Mouse (Mus musculus): ENCODE data around the gene 6330403K07Rik.

Gene 6330403K07Rik

GRCm38 (mm10) chr11:71033163-71033761, at the start of gene 6330403K07Rik:
TSS of gene 6330403K07Rik (minus strand) at chr11:71033513.
- DNase-seq, result peak; percentile 23

DNA sequence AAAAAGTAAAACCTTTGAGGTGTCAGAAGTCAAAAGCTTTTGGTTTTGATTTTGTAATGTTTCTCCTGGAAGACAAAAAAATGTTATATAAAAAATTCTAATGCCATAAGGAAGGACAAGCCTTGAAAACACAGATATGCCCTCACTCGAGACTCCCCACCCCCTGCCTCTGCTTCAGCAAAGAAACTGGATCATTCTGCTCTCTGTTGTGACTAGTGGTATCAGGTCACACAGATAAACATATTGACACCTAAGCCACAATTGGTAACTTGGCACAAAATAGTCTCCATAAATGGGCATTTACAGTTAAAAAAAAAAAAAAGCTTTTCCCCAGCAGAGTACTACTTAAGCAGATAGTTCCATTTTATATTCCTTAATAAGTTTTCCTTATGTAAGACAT, 43.0 kb upstream of the 6330403K07Rik start:
- no peak for DNase-seq

GRCm38 (mm10) chr11:71052554-71052953, 19.2 kb upstream of the 6330403K07Rik start:
- no peak for DNase-seq

DNA sequence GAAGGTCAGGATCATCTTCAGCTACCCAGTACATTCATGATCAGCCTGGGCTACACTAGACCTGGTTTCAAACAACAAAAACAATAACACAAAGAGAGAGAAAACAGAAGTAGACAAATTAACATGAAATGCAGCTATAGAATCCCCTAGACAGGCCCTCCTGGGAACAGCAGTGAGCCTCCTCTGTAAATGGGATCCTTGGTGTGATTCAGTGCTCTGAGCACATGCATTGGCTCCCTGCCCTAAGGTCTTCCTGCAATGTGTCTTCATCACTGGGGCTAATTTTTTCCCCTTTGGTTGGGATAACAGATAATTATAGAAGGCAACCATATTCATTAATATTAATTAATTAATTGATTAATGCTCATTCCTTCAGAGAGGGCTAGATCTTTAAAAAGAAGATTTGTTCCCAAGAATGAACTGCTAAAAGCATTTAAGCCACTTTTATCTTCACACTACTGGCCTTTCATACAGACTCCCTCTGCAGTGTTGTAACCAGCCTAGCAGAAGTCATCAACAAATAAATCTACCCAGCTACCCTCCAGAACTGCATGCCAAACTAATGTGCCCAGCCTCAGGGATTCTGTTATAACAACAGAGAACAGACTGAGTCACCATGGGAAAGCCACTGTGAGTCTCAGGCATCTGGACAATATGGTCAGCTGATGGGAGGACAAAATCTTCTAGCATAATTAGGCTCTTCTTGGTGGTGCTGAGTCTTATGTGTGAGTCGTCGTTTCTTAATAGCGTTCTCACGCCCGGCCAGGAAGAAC, 6.4 kb upstream of the 6330403K07Rik start:
- DNase-seq, result no peak

- no peak for DNase-seq
These were observed 686 bp downstream of the 6330403K07Rik start for GRCm38 (mm10) chr11:71032491-71033162.

DNA sequence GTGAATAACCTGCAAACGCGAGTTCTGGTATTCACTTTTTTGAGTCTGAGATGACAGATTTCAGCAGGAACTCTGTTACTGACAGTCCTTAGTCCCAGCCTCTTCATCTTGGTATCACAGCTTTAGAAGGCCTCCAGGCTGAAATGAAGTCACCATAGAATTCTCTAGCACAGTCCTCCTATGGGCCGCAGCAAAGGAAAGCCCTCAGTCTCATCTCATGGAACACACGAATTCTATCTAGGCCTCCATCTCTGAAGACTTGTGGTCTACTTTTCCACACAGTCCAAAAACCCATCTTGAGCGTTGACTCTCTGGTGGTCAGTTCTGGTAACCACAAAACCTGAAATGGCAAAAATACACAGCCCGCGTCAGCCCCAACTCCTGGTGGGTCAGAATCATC, 1.2 kb downstream of the 6330403K07Rik start:
- no peak for DNase-seq

GRCm38 (mm10) chr11:71029403-71030118, 3.8 kb downstream of the 6330403K07Rik start:
- DNase-seq, result no peak

DNA sequence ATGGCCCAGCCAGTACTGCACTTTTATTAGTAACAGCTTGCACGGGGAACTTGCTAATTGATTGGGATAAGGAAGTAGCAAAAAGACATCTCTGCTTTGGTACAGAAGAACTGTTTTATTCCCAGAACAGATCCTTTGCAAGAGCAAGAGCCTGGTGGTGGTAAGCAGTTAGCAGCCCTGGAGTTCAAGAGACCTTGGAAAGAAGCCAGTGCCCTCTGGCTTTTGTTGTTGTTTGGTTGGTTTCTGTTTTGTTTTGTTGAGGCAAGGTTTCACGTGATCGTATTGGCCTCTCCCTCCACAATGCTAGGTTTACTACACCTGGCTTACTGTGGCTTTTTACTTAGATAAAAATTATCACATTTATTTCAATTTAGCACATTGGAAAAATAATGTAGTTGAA, 5.0 kb downstream of the 6330403K07Rik start:
- DNase-seq, result no peak

- DNase-seq, result peak; percentile 99
These were observed 13.9 kb downstream of the 6330403K07Rik start, which contains the start of the genes Mis12 and Derl2 for GRCm38 (mm10) chr11:71019201-71020068. TSS of gene Mis12 (plus strand) at chr11:71019611. TSS of gene Derl2 (minus strand) at chr11:71019841.

- DNase-seq, result peak; percentile 8
These were observed 14.7 kb downstream of the 6330403K07Rik start for GRCm38 (mm10) chr11:71018416-71019200.

- DNase-seq, result no peak
These were observed 16.3 kb downstream of the 6330403K07Rik start for GRCm38 (mm10) chr11:71017051-71017450.

GRCm38 (mm10) chr11:71012743-71013142, 20.6 kb downstream of the 6330403K07Rik start:
- no peak for DNase-seq

DNA sequence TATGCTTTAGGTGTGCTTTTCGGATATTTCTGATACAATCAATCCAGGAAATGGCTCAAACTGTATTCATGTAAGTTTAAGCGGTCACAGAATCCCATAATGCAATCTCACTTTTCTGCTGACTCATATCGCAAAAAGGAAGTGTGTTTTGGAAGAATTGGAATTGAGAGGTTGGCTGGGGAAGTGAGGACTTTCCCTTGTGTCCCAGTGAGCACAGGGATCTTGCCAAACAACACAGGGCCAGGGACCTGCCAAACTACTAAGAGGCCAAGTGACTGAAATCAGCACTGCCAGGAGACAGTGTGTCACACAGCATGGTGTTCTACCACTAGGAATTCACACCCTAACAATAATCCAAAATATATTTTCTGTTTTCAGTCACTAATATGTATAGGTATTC, 25.0 kb downstream of the 6330403K07Rik start:
- DNase-seq, result no peak

DNA sequence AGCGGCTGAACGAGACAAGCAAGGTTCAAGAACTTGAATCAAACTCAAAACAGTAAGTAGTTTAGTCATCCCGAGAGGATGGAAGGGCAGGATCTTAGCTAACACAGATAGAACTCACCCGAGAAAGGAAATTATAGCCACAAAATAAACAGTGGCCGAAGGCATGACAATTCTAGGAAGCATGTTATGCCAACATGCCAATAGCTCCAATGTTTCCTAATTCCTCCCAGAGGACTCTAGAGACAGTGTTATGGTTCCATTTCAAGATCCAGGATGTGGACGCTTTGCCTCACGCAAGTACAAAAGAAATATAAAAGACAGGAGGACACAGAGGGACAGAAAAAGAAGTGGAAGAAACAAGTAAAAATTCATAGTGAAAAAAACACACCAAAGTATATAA, 25.5 kb downstream of the 6330403K07Rik start:
- DNase-seq, result no peak

DNA sequence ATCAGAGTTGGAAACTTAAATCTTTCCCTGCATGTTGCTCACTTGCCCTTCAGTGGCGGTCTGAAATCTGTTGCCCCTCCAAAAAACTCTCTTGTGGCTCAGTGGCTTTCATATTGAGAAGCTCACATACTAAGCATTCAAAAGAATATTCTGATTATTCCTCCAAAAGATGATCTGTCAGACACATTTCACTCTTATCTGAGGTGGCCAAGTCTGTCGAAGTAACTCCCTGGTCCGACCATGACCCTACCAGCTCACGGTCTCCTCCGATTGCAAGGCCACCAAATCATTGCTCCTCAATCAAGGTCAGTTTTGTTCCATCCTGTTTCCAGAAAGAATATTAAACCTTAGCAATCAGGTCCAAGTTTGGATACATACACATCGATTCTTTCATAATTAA, 26.3 kb downstream of the 6330403K07Rik start:
- DNase-seq, result no peak

GRCm38 (mm10) chr11:71005046-71005445, 28.3 kb downstream of the 6330403K07Rik start:
- DNase-seq, result no peak

DNA sequence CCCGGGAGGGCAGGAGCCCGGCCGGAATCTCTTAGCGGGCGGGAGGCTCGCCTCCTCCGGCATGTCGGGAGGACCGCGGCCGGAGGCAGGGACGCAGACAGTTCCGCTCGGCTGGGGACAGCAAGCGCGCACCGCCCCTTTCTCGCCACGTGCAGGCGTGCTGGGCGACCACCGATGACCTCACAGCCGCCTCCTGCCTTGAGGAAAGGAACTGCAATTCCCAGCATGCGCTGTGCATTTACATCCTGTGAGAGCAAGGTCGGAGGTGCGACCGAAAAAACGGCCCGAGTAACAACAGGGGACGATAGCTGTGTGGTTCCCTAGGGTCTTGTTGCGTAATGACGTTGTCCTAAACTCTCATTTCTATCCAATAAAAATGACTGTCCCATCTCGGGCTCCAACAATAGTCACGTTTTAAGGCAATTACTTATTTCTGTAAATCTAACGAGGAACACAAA, 29.0 kb downstream of the 6330403K07Rik start, which contains the start of gene Dhx33:
TSS of gene Dhx33 (minus strand) at position 122 of the 458 bp plus-strand sequence.
- DNase-seq, result peak; percentile 98

DNA sequence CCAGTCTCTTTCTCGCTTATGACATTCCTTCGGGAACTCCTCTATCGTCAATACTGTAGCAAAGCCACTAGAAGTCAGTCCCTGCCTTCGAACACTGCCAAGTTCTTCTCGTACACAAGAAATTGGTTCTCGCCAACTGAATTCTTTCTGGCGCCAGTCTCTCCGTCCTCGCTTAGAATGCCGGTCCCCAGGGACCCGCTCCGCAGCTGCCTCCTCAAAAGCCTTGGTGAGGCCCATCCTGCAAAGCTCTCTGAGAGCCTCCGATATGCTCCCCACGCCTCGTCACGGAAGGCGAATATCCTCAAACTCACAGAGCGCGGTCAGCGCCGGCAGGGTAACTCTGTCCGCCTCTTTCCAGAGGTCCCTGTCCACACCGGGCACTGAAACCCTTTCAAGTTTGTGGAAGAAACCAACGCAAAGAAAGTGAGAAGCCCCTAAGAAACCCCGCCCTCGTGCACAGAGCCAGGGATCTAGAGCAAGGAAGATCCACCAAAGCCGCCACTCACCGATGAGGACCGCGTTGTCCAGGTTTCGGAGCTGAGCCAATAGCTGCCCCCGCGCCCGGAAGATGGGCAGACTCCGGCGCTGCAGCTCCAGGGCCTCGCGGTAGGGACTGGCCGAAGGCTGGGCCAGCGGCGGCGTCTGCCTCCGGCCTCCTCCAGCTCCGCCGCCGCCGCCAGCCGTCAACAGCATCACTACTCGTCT, 29.6 kb downstream of the 6330403K07Rik start:
- DNase-seq, result peak; percentile 34

DNA sequence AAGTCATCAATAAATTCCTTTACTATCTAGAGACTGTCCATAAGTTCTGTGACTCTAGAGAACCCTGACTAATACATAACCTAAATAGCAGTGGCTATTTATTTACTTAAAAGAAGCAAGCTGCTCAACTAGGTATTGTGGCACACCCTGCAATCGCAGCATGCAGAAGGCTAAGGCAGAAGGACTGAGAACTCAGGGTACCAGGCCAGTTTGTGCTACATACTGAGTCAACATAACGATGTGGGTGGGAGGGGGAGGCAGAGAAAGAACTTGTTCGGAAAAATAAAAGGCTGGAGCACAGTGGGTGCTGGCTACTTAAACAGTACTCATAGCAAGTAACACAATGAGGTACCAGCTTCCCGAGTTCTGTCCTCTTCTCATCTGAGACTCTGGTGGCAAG, 32.1 kb downstream of the 6330403K07Rik start:
- no peak for DNase-seq

GRCm38 (mm10) chr11:70982557-70983228, 50.6 kb downstream of the 6330403K07Rik start, which contains the start of gene C1qbp:
TSS of gene C1qbp (minus strand) at chr11:70983026.
- DNase-seq, result peak; percentile 95
